14 mouse cellular contexts compared by ENCODE assay signal in genomic region chr3:27478563-27479156, GRCm38 (mm10).
A peak's percentile ranks its signal among the peaks of the same experiment; 100 is the strongest.
DNase-seq lines count a peak whose midpoint lies in the region; ATAC-seq and TF ChIP-seq lines count a peak whose summit lies in the region.
"Had no signal": no experiment of that assay in that cellular context is flagged by ENCODE, and none has a peak within 500 bp of the region (broad histone marks: within the 10 kb centered on the region; RNA-seq: fewer than 3 reads in every experiment).

No protein-coding gene starts in this region.

- intact Hi-C loops in gastrocnemius, adult 2 months (cut with DNase I), result no loop called here

- no peaks in the 10 kb centered on the region for H3K27me3 ChIP-seq in limb, embryonic 14.5 days (ENCODE audit: control insufficient read depth, insufficient read depth, low read length)
- H3K27me3 ChIP-seq in limb, embryonic 10.5 days (ENCODE audit: low read depth, poor library complexity, severe bottlenecking), result no peaks in the 10 kb centered on the region
- no peaks in the 10 kb centered on the region for H3K27me3 ChIP-seq in embryonic facial prominence, embryonic 15.5 days
- no peaks in the 10 kb centered on the region for H3K27me3 ChIP-seq in stomach, postnatal 0 days (ENCODE audit: control insufficient read depth, insufficient read depth, low read length)
- H3K27me3 ChIP-seq: CH12.LX; kidney, embryonic 15.5 days had no signal

- peak overlapping the region; percentile 0; the same call in 1 of the 2 replicates for H3K27ac ChIP-seq in gastrocnemius, adult 2 months
- 0 out of 2 replicates have a peak overlapping the region, but pooled peaks have one; percentile 3 for H3K27ac ChIP-seq in limb, embryonic 14.5 days (replicated peaks; ENCODE audit: low read depth, low read length)
- H3K27ac ChIP-seq in limb, embryonic 10.5 days, result no peak overlapping the region
- H3K27ac ChIP-seq in embryonic facial prominence, embryonic 15.5 days (replicated peaks), result peak overlapping the region; percentile 55; the same call in 1 of the 2 replicates
- no peak overlapping the region for H3K27ac ChIP-seq in stomach, postnatal 0 days (replicated peaks)
- H3K27ac ChIP-seq: kidney, embryonic 15.5 days had no signal

- H3K4me3 ChIP-seq in gastrocnemius, adult 2 months, result no peak overlapping the region
- H3K4me3 ChIP-seq in limb, embryonic 14.5 days (replicated peaks; ENCODE audit: low read length), result no peak overlapping the region
- no peak overlapping the region for H3K4me3 ChIP-seq in limb, embryonic 10.5 days
- H3K4me3 ChIP-seq in embryonic facial prominence, embryonic 15.5 days (replicated peaks), result no peak overlapping the region
- H3K4me3 ChIP-seq in stomach, postnatal 0 days (ENCODE audit: low read depth, low read length), result no peak overlapping the region
- H3K4me3 ChIP-seq: kidney, embryonic 15.5 days; myocyte had no signal

- 85% methylated on average over 16 of the region's 16 CpGs for WGBS in limb, embryonic 14.5 days
- 92% methylated on average over 16 of the region's 16 CpGs for WGBS in limb, embryonic 10.5 days
- WGBS in embryonic facial prominence, embryonic 15.5 days, result 75% methylated on average over 16 of the region's 16 CpGs
- WGBS in stomach, postnatal 0 days, result 77% methylated on average over 16 of the region's 16 CpGs

- no peak overlapping the region for H3K9ac ChIP-seq in limb, embryonic 14.5 days (ENCODE audit: low read depth, low read length, severe bottlenecking)
- no peak overlapping the region for H3K9ac ChIP-seq in embryonic facial prominence, embryonic 15.5 days
- H3K9ac ChIP-seq in stomach, postnatal 0 days (ENCODE audit: low read length), result no peak overlapping the region
- H3K9ac ChIP-seq: kidney, embryonic 15.5 days had no signal

- no peak overlapping the region for H3K4me2 ChIP-seq in limb, embryonic 14.5 days (replicated peaks; ENCODE audit: low read depth, low read length, severe bottlenecking)
- no peak overlapping the region for H3K4me2 ChIP-seq in embryonic facial prominence, embryonic 15.5 days (replicated peaks)
- H3K4me2 ChIP-seq in stomach, postnatal 0 days (replicated peaks; ENCODE audit: low read depth), result no peak overlapping the region
- H3K4me2 ChIP-seq: kidney, embryonic 15.5 days had no signal

- TF ChIP-seq CTCF in gastrocnemius, adult 2 months (IDR thresholded peaks at IDR 0.05), result no peak
- TF ChIP-seq CTCF in stomach, postnatal 0 days (IDR thresholded peaks at IDR 0.05; ENCODE audit: low read depth), result no peak

- ATAC-seq in limb, embryonic 14.5 days (ENCODE audit: low FRiP score, low read depth), result no peak
- no peak for ATAC-seq in embryonic facial prominence, embryonic 15.5 days (ENCODE audit: insufficient number of reproducible peaks, low FRiP score, low TSS enrichment, low read depth)
- no peak for ATAC-seq in stomach, postnatal 0 days (ENCODE audit: low FRiP score, low TSS enrichment)

- no peak for TF ChIP-seq POLR2A in limb, embryonic 14.5 days (IDR thresholded peaks at IDR 0.05; ENCODE audit: borderline replicate concordance, extremely low read depth, insufficient read depth, insufficient read length)

- no peak for DNase-seq in gastrocnemius, adult 2 months
- no peak for DNase-seq in gastrocnemius, adult 8-10 months (ENCODE audit: low spot score in 2 of 2)
- no peak for DNase-seq in limb, embryonic 14.5 days (ENCODE audit: low spot score)
- DNase-seq in limb, embryonic 10.5 days (ENCODE audit: low spot score), result no peak
- peak; percentile 57 to 70 for DNase-seq in layer of hippocampus, postnatal 10 days (ENCODE audit: low spot score in 2 of 2)
- no peak for DNase-seq in stomach, postnatal 0 days (ENCODE audit: low spot score)
- DNase-seq in adrenal gland, postnatal 14 days, result no peak
- DNase-seq: cerebellum, postnatal 36 days; heart, postnatal 36 days; retina, postnatal 1 day had no signal

- peaks cover 13% of the 10 kb centered on the region for H3K4me1 ChIP-seq in limb, embryonic 14.5 days (ENCODE audit: control insufficient read depth, insufficient read depth, low read length)
- H3K4me1 ChIP-seq in limb, embryonic 10.5 days, result no peaks in the 10 kb centered on the region
- H3K4me1 ChIP-seq in embryonic facial prominence, embryonic 15.5 days, result peaks cover 13% of the 10 kb centered on the region
- H3K4me1 ChIP-seq in stomach, postnatal 0 days (replicated peaks; ENCODE audit: control insufficient read depth, insufficient read depth), result no peaks in the 10 kb centered on the region

- no peaks in the 10 kb centered on the region for H3K9me3 ChIP-seq in limb, embryonic 14.5 days (ENCODE audit: control insufficient read depth, low read length)
- H3K9me3 ChIP-seq in limb, embryonic 10.5 days (replicated peaks), result no peaks in the 10 kb centered on the region
- no peaks in the 10 kb centered on the region; the same call in 1 of the 2 replicates for H3K9me3 ChIP-seq in embryonic facial prominence, embryonic 15.5 days (replicated peaks)
- H3K9me3 ChIP-seq in stomach, postnatal 0 days (ENCODE audit: control insufficient read depth, low read length), result no peaks in the 10 kb centered on the region
- H3K9me3 ChIP-seq: kidney, embryonic 15.5 days had no signal

- peaks cover 46% of the 10 kb centered on the region for H3K36me3 ChIP-seq in limb, embryonic 14.5 days (ENCODE audit: control insufficient read depth, insufficient read depth, low read length)
- H3K36me3 ChIP-seq in limb, embryonic 10.5 days, result peaks cover 10% of the 10 kb centered on the region
- H3K36me3 ChIP-seq in embryonic facial prominence, embryonic 15.5 days, result peaks cover 24% of the 10 kb centered on the region
- peaks cover 12% of the 10 kb centered on the region for H3K36me3 ChIP-seq in stomach, postnatal 0 days (ENCODE audit: control insufficient read depth, insufficient read depth, low read length)

- TF ChIP-seq EP300 in stomach, postnatal 0 days (optimal IDR thresholded peaks at IDR 0.05), result no peak

Comparison
In these comparisons a context has a peak if more than half of its experiments do, and no peak if none do; other contexts are left out.
1. H3K27ac ChIP-seq: peak in gastrocnemius, adult 2 months (single experiment), limb, embryonic 14.5 days (single experiment) and embryonic facial prominence, embryonic 15.5 days (single experiment); none in limb, embryonic 10.5 days (single experiment) and stomach, postnatal 0 days (single experiment).
2. DNase-seq: peak in layer of hippocampus, postnatal 10 days (2 of 2); none in gastrocnemius, adult 2 months (single experiment), gastrocnemius, adult 8-10 months (0 of 2), limb, embryonic 14.5 days (single experiment), limb, embryonic 10.5 days (single experiment), stomach, postnatal 0 days (single experiment) and adrenal gland, postnatal 14 days (single experiment).